Mouse (Mus musculus) MEL (cell line): Measurements from ENCODE around the gene Rgl3.

Source experiments
- CTCF ChIP-seq, 3 experiments: IDR thresholded peaks in 2 of 3; conservative IDR thresholded peaks in 1 of 3; 2 replicates each; pipeline ENCODE4 v1.5.1; 2011 to 2012; ENCODE audit warnings: low read length in 3 of 3, low read depth in 2 of 3, mild to moderate bottlenecking in 2 of 3, improper control_type of control experiment in 1 of 3, inconsistent platforms in 1 of 3, mixed read lengths in 1 of 3, moderate library complexity in 1 of 3; ENCODE audit not compliant: control insufficient read depth in 1 of 3, insufficient read depth in 1 of 3, poor library complexity in 1 of 3, severe bottlenecking in 1 of 3
- POLR2A ChIP-seq, 2 experiments: IDR thresholded peaks; 2 replicates each; pipeline ENCODE4 v1.6.1; 2011 to 2012; ENCODE audit warnings: low read length in 2 of 2, mild to moderate bottlenecking in 2 of 2, control low read depth in 1 of 2, improper control_type of control experiment in 1 of 2, low read depth in 1 of 2, moderate library complexity in 1 of 2; ENCODE audit not compliant: control insufficient read depth in 1 of 2, insufficient read depth in 1 of 2, poor library complexity in 1 of 2

DNA sequence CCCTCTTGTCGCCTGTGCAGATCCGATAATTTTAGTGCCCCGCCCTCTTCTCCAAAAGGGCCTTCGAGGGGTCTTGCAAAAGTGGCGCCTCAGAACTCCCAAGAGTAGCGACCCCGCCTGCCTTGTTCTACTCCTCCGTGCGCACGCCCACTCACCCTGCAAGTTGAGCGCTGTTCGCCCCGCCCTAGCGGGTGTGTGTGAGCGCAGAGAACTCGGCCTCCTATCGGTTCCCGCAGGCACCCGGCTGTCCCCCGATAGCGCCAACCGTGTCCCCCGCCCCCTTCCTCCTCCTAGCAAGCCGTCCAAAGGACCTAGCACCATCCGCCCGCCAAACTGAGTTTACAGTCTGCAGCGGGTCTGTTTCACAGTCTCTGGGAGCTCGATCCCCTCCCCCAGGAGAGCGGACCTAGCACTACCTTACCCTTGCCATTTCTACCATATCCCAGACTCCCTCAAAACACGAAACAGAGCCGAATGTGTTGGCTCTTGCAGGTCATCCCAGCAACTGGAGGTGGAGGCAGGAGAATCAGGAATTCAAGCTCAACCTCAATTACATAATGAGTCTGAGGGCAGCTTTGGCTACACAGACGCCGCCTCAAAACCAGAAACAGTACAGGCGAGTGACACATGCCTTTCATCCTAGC is 26.7 kb downstream of the Rgl3 start:
- TF ChIP-seq POLR2A (IDR thresholded peaks at IDR 0.05; ENCODE audit: control insufficient read depth in 1 of 2, insufficient read depth in 1 of 2, low read depth in 1 of 2, low read length in 2 of 2, poor library complexity in 1 of 2) (no peak), CTCF (IDR thresholded peaks at IDR 0.05 in 2 of 3, conservative IDR thresholded peaks at IDR 0.05 in 1 of 3; ENCODE audit: control insufficient read depth in 1 of 3, insufficient read depth in 1 of 3, low read depth in 2 of 3, low read length in 3 of 3, poor library complexity in 1 of 3, severe bottlenecking in 1 of 3) (no peak)
